Comparison of ENCODE assay signal across 39 mouse cellular contexts in the genomic region with DNA sequence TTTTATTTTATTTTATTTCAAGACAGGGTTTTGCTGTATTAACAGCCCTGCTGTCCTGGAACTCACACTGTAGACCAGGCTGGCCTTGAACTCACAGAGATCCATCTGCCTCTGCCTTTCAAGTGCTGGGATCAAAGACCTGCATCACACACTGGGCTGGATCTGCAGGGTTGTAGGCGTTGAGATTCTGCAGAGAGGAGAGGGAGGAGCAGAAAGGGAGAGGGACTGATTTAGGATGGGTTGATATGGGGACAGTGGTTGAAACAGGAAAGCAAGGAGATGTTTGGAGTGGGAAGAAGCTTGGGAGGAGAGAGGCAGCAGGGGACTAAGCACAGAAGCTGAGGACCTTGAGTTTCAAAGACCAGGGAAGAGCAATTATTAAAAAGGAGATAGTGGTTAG. TPM values are rescaled to one million over a fixed set of nuclear protein-coding genes. Genes with fewer than 3 reads are reported as not detected.
"Had no signal": no experiment of that assay in that cellular context is flagged by ENCODE, and none has a peak within 500 bp of the region (broad histone marks: within the 10 kb centered on the region; RNA-seq: fewer than 3 reads in every experiment).

No protein-coding gene starts in this region.

- H3K27ac ChIP-seq: gastrocnemius, adult 2 months; heart, adult 2 months; heart, embryonic 13.5 days; heart, embryonic 15.5 days; hindbrain, embryonic 13.5 days; hindbrain, embryonic 15.5 days; hindbrain, postnatal 0 days; kidney, embryonic 15.5 days; kidney, postnatal 0 days; limb, embryonic 12.5 days; liver, embryonic 13.5 days; liver, embryonic 15.5 days had no signal

- DNase-seq: gastrocnemius, adult 2 months; gastrocnemius, postnatal 10 days; gastrocnemius, postnatal 25 days; heart, adult 2 months; heart, postnatal 14 days; heart, postnatal 36 days; kidney, adult 11 months; kidney, adult 8-10 months; kidney, postnatal 14 days; kidney, postnatal 36 days; layer of hippocampus, adult 9-11 months; layer of hippocampus, postnatal 36 days; left cerebral cortex, postnatal 4 days; liver; liver, embryonic 13.5 days; liver, postnatal 0 days had no signal

- H3K4me1 ChIP-seq: hindbrain, embryonic 13.5 days; hindbrain, embryonic 15.5 days; liver, embryonic 15.5 days had no signal

- H3K9me3 ChIP-seq: heart, embryonic 13.5 days; heart, embryonic 15.5 days; hindbrain, embryonic 13.5 days; hindbrain, embryonic 15.5 days; kidney, embryonic 15.5 days; limb, embryonic 12.5 days; liver, embryonic 13.5 days; liver, embryonic 15.5 days had no signal

- H3K4me3 ChIP-seq: gastrocnemius, adult 2 months; heart, adult 2 months; heart, embryonic 13.5 days; heart, embryonic 15.5 days; hindbrain, embryonic 13.5 days; hindbrain, embryonic 15.5 days; kidney, embryonic 15.5 days; limb, embryonic 12.5 days; liver, embryonic 13.5 days; liver, embryonic 15.5 days had no signal

- H3K36me3 ChIP-seq: heart, embryonic 13.5 days; heart, embryonic 15.5 days; hindbrain, embryonic 13.5 days; hindbrain, embryonic 15.5 days; kidney, embryonic 15.5 days; liver, embryonic 13.5 days; liver, embryonic 15.5 days had no signal

- H3K27me3 ChIP-seq: heart, embryonic 13.5 days; heart, embryonic 15.5 days; hindbrain, embryonic 13.5 days; hindbrain, embryonic 15.5 days; kidney, embryonic 15.5 days; limb, embryonic 12.5 days had no signal

RNA-seq across cellular contexts. Expression of gene Cpa4, which starts 8.4 kb away (rescaled TPM):
- total RNA-seq: gastrocnemius, adult 2 months; gastrocnemius, postnatal 25 days; heart, adult 2 months; heart, postnatal 14 days; heart, postnatal 36 days; hematopoietic stem cell, adult 5-6 weeks; layer of hippocampus, adult 18-20 months; layer of hippocampus, postnatal 14 days; layer of hippocampus, postnatal 36 days had no signal
- polyA plus RNA-seq: gonadal fat pad, adult 2 months; heart, adult 2 months; large intestine, adult 2 months; liver, postnatal 0 days had no signal

RNA-seq across cellular contexts. Expression of gene Cpa2, which starts 18.3 kb away (rescaled TPM):
- total RNA-seq: gastrocnemius, adult 2 months; gastrocnemius, postnatal 25 days; heart, adult 2 months; heart, postnatal 14 days; heart, postnatal 36 days had no signal

RNA-seq across cellular contexts. Expression of gene Ssmem1, which starts 50.1 kb away (rescaled TPM):
- total RNA-seq: heart, adult 2 months; hematopoietic stem cell, adult 5-6 weeks had no signal
- polyA plus RNA-seq: heart, embryonic 13.5 days; intestine, embryonic 14.5 days; intestine, embryonic 16.5 days; kidney, embryonic 15.5 days; large intestine, adult 2 months; limb, embryonic 12.5 days; liver, embryonic 11.5 days; liver, postnatal 0 days had no signal

RNA-seq across cellular contexts. Expression of gene Cpa5, which starts 51.1 kb away (rescaled TPM):
- total RNA-seq: gastrocnemius, adult 2 months; gastrocnemius, postnatal 25 days; heart, adult 2 months; heart, postnatal 14 days; heart, postnatal 36 days; hematopoietic stem cell, adult 5-6 weeks; hindbrain, postnatal 0 days; layer of hippocampus, adult 18-20 months; layer of hippocampus, adult 8-10 months; layer of hippocampus, postnatal 14 days; layer of hippocampus, postnatal 36 days; left cerebral cortex, adult 18-20 months; left cerebral cortex, adult 8-10 months; left cerebral cortex, postnatal 10 days; left cerebral cortex, postnatal 25 days; left cerebral cortex, postnatal 4 days had no signal
- polyA plus RNA-seq: heart, adult 2 months; hindbrain, embryonic 11.5 days; hindbrain, embryonic 13.5 days; hindbrain, embryonic 15.5 days; hindbrain, postnatal 0 days; intestine, embryonic 16.5 days; large intestine, adult 2 months; liver, embryonic 11.5 days; liver, embryonic 13.5 days; liver, postnatal 0 days had no signal
